Mouse (Mus musculus): ENCODE data around the gene Large2.

The Large2 gene

GRCm38 (mm10) chr2:92381901-92382588, 7.4 kb upstream of the Large2 start, which contains the start of gene 1700029I15Rik:
Gene 1700029I15Rik (plus strand): TSS chr2:92382538.
- no peak for TF ChIP-seq GATA4 (IDR thresholded peaks at IDR 0.05; ENCODE audit: insufficient replicate concordance, low read length)

GRCm38 (mm10) chr2:92381161-92381560, 6.5 kb upstream of the Large2 start:
- no peak for TF ChIP-seq GATA4 (IDR thresholded peaks at IDR 0.05; ENCODE audit: insufficient replicate concordance, low read length)

GRCm38 (mm10) chr2:92380495-92381050, 5.9 kb upstream of the Large2 start:
- TF ChIP-seq GATA4 (IDR thresholded peaks at IDR 0.05; ENCODE audit: insufficient replicate concordance, low read length): no peak

GRCm38 (mm10) chr2:92379783-92380494, 5.3 kb upstream of the Large2 start:
- TF ChIP-seq GATA4 (IDR thresholded peaks at IDR 0.05; ENCODE audit: insufficient replicate concordance, low read length): no peak

GRCm38 (mm10) chr2:92377320-92377719, 2.7 kb upstream of the Large2 start:
- TF ChIP-seq GATA4 (IDR thresholded peaks at IDR 0.05; ENCODE audit: insufficient replicate concordance, low read length): no peak

GRCm38 (mm10) chr2:92376300-92376699, 1.6 kb upstream of the Large2 start:
- no peak for TF ChIP-seq GATA4 (IDR thresholded peaks at IDR 0.05; ENCODE audit: insufficient replicate concordance, low read length)

GRCm38 (mm10) chr2:92375788-92376187, 1.1 kb upstream of the Large2 start:
- TF ChIP-seq GATA4 (IDR thresholded peaks at IDR 0.05; ENCODE audit: insufficient replicate concordance, low read length): no peak

GRCm38 (mm10) chr2:92375099-92375623, 492 bp upstream of the Large2 start:
- TF ChIP-seq GATA4 (IDR thresholded peaks at IDR 0.05; ENCODE audit: insufficient replicate concordance, low read length): peak; percentile 34; the same call in 1 of the 2 replicates

GRCm38 (mm10) chr2:92373437-92373813, 1.2 kb downstream of the Large2 start:
- no peak for TF ChIP-seq GATA4 (IDR thresholded peaks at IDR 0.05; ENCODE audit: insufficient replicate concordance, low read length)

- peak; percentile 47; the same call in 1 of the 2 replicates for TF ChIP-seq GATA4 (IDR thresholded peaks at IDR 0.05; ENCODE audit: insufficient replicate concordance, low read length)
Observed at GRCm38 (mm10) chr2:92372767-92373436, 1.8 kb downstream of the Large2 start.

GRCm38 (mm10) chr2:92371971-92372690, 2.5 kb downstream of the Large2 start:
- no peak for TF ChIP-seq GATA4 (IDR thresholded peaks at IDR 0.05; ENCODE audit: insufficient replicate concordance, low read length)

GRCm38 (mm10) chr2:92370821-92371805, 3.6 kb downstream of the Large2 start:
- no peak for TF ChIP-seq GATA4 (IDR thresholded peaks at IDR 0.05; ENCODE audit: insufficient replicate concordance, low read length)

- TF ChIP-seq GATA4 (IDR thresholded peaks at IDR 0.05; ENCODE audit: insufficient replicate concordance, low read length): no peak
Observed at GRCm38 (mm10) chr2:92370375-92370774, 4.3 kb downstream of the Large2 start.

Data from liver, adult (tissue).